Mouse (Mus musculus): Measurements from ENCODE around the gene Syt14.

DNA sequence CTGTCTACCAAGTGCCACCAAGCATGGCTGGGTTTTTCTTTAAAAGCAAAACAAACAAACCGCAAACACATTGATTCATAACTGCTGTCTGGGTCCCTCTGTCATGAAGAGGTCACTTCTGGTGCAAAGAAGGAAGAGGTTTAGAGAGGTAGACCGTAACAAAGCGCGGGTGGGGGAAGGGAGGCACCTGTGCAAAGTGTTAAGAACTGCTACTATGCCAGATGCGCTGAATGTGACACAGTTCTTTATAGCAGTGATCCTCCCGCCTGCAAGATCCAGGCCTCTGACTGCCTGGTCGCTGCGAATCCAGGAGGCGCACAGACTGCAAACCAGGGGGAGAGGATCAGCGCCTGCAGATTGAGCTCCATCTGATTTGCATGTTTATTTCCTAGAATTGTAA, 179.2 kb downstream of the Syt14 start:
- no peak for TF ChIP-seq ZNF384 (IDR thresholded peaks at IDR 0.05; ENCODE audit: low read depth, low read length)
- no peak for TF ChIP-seq HCFC1 (IDR thresholded peaks at IDR 0.05; ENCODE audit: borderline replicate concordance, insufficient read depth, low read length)
- no peak for TF ChIP-seq MAFK (IDR thresholded peaks at IDR 0.05; ENCODE audit: insufficient read depth, low read depth, low read length)
- TF ChIP-seq ZC3H11A (IDR thresholded peaks at IDR 0.05; ENCODE audit: borderline replicate concordance, low read depth, low read length), result no peak
- no peak for TF ChIP-seq CHD2 (IDR thresholded peaks at IDR 0.05; ENCODE audit: low read depth, low read length)

All from ES-E14 (cell line).